Mouse (Mus musculus) cerebral cortex, adult 2 months (tissue): ENCODE data around the gene Vwce.

Experiments used
- WGBS: fragments of 180-500 bp; shearing (Covaris S2); methylation state at CpG from one replicate; pipeline ENCODE4 v1.1.7; 2018; 5-methylcytosine and 5-hydroxymethylcytosine counted together

The Vwce gene

DNA sequence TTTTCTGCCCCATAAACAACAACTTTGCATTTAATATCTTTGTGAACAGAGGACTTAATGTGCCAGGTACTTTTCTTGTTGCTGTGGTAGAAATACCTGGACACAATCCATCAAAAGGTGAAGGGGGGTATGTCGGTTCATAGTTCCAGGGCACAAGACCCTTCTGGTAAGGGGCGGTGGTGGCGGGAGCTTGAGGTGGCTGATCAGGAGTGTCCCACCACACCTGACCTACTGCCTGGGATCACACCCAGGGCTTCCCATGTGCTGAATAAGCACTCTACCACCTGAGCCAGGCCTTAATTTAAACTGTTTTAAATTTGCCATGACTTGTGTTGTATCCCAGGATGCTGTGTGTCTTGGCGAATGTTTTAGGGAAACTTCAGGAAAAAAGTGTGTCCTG lies 57.1 kb downstream of the Vwce start:
- WGBS = 94% methylated on average over 4 of the region's 4 CpGs

DNA sequence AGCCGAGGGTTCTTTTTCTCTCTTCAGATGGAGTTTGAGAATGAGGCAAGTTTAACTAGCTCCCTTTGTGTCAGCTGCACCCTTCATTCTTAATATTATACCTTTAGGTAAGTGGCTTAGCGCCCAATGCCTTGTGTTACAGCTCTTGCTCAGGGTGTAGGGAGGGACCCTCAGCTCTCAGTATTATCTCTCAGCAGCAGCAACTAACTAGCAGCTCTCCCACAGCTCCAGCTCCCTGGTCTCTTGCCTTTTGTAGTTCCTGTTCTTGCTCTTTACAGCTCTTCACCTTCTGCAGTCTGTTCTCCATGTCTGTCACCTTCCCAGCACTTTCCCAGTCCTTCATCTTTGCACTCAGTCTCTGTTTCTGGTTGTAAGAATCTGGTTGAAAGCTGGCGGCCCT lies 57.6 kb downstream of the Vwce start:
- 85% methylated on average over 3 of the region's 3 CpGs for WGBS

DNA sequence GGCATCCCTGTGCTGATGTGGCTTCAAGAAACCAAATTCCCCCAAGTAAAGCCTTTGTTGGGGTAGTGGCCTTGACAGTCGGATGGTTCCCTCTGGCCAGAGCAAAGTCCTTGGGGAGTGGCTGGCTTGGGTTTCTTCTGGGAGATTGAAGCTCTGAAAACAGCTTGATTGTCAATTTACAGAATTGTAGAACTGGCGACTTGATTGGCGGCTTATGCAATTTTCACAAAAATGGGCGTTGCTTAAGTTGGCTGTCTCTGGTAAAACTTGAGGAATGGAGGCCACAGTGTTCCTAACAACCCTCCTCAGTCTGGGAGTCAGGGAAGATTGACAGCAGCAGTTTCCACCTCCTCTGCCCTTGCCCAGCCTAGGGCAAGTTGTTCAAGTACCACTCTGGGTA lies 58.3 kb downstream of the Vwce start:
- 85% methylated on average over 4 of the region's 4 CpGs for WGBS

DNA sequence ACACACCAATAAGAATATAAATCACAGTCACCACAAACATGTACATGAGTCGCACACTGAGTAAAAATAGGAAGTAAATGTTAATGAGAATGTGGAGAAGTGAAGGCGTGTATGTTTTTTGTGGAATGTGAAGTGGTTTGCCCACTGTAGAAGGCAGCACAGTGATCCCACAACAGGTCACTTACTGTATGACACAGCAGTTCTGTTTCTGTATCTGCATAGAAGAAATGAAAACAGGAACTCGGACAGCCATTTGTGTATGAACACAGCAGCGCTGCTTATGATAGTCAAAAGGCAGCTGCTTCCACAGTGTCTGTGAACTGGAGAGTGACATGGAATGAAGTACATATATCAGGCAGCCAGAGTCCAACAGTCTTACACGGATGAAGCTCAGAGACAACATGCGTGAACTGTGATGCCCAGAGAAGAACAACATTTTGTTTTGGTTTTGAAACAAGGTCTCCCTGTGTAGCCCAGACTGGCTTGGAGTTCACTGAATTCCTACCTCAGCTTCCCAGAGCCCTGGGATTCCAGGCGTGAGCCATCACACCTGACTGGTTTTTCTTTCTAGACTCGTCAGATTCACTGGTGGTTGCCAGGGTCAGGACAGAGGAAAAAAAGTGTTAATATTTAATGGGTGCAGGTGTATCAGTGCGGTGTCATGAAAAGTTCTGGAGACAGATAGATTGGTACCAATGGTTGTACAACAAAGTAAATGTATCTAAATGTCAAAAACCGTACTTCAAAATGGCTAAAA lies 60.1 kb downstream of the Vwce start:
- WGBS = 76% methylated on average over 10 of the region's 10 CpGs

DNA sequence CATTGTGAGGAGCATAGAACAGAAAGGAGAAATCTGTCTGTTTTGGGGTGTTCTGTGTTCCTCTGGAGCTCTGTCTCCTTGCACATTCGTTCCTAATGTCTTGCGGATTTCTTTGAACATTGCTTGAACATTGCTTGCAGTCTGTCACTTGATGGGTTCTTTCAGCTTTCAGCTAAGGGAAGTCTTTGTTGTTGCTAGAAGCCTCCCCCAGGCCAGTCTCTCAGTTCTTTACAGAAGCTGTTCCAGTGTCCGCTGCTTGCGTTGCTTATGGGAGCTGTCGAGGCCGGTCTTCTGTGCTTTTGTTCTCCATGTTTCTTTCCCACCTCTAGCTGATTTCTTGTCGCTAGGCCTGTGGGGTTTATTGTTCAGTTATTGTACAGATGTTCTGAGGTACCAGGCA lies 61.8 kb downstream of the Vwce start:
- 48% methylated on average over 7 of the region's 7 CpGs for WGBS

DNA sequence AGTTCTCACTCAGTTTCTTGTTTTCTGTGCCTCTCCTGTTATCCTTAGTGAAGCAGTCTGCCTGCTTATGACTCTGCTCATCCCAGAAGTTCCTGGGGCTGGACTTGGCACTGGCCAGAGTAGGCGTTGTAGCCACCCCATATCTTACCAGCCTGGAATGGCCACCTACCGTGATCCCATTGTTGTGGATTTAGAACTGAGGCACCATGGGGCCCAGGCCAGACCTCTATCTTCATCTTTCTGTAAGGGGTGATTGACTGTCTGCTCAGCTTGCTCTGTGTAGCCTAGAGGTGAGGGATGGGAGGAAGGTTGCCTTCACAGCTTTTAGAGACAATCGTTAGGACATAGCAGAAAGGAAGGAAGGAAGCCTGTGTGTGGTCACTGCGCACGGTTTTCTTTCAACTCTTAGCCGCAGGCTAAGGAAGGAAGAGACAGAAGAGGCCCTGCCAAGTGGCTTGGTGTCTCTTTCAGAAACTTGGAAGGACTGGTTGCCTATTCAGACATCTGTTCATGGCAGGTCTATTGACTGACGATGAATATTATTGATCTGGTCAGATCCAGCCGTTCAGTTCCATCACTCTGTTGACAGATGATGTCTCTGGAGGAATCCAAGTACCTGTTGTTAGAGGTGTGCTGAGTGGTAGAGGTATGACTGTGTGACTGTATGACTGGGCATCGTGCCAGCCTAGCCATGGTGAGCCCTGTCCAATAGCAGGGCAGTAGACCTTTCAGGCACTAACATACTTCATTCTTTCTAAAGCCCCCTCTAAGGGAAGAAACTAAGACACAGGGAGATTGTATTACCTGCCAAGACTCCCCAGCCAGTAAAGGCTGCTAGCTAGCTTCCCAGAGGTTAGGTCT lies 64.3 kb downstream of the Vwce start:
- WGBS = 69% methylated on average over 9 of the region's 9 CpGs

DNA sequence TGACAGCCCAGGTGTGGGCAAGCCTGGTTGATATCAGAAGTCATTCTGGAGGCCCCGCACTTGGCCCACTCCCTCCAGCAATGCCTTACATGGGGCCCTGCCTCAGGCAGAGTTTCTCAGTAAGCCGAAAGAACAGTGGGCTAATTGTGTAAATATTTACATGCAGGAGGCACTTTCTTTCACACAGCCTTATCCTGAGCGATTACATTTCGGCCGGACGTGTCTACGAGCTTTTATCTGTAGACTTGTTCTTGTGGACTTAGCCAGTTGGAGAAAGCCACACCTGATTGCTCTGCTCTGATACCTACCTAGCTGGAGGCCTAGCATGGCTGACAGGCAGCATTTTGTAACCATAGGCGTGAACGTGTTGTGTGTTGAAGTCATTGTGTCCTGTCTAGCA lies 65.8 kb downstream of the Vwce start:
- WGBS = 60% methylated on average over 9 of the region's 9 CpGs

DNA sequence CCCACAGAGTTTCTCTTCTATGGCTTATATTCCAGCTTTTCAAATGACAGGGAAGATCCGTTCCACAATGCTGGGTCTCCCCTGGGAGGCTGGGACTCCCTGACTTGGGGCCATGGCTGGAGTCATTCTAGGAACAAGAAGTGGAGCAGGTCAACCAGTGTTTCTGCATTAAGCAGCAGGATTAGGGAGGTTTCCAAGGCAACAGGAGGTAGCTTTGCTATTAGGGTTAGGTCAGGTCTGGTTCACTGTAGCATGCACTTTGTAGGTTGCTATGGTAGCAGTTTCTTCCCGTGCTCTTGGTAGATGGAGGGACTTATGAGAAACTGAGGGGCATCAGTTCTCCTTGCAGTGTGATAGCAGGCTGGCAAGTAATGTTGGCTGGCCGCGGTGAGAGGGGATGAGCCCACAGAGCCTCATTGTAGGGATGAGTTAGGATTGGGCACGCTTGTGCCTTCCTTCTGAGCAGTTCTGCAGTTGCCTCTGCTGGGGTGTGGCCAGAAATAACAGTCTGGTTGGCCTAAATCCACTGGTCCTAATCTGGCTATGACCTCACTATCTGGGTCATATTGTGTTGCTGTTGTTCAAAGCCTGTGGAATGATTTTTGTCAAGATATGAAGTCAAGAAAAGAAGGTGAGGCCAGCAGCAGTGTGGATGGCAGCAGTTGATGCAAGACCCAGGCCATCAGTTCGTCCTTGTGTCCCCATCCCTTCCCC lies 67.2 kb downstream of the Vwce start:
- 53% methylated on average over 6 of the region's 6 CpGs for WGBS

DNA sequence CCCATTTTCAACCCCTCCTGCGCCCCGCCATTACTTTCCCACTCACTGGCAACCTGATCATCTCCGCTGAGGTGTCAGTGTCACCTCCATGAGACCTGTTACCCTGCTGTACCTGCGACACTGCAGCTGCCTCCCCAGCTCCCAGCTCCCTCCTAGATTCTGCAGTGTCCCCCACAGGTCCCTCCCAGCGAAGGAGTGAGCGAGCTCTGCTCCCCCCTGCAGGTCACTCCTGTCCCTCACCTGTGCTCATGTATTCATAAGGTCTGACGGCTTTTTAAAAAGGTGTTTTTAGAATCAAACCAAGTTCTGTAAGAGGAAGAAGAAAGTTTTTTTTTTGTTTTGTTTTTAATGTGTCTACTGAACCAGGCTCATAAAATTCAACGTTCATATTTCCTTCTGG lies 68.1 kb downstream of the Vwce start:
- 86% methylated on average over 8 of the region's 8 CpGs for WGBS

DNA sequence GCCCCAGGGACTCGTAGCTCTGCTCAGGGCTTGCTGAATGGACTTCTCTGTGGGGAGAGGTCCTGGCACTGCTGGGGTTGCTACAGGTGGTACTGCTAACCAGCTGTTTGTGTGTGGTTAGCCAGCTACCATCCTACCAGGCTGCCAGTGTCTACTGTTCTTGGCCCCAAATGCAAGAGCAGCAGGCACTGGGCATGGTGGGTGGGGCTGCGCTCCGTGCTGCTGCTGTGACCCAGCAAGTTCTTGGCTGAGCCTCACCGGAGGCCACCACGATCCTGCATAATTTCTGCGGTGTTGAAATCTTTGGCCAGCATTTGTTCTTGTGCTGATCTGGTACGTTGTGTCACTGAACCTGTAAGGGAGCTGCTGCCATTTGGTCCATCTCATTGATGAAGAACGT lies 69.5 kb downstream of the Vwce start:
- 59% methylated on average over 8 of the region's 8 CpGs for WGBS

DNA sequence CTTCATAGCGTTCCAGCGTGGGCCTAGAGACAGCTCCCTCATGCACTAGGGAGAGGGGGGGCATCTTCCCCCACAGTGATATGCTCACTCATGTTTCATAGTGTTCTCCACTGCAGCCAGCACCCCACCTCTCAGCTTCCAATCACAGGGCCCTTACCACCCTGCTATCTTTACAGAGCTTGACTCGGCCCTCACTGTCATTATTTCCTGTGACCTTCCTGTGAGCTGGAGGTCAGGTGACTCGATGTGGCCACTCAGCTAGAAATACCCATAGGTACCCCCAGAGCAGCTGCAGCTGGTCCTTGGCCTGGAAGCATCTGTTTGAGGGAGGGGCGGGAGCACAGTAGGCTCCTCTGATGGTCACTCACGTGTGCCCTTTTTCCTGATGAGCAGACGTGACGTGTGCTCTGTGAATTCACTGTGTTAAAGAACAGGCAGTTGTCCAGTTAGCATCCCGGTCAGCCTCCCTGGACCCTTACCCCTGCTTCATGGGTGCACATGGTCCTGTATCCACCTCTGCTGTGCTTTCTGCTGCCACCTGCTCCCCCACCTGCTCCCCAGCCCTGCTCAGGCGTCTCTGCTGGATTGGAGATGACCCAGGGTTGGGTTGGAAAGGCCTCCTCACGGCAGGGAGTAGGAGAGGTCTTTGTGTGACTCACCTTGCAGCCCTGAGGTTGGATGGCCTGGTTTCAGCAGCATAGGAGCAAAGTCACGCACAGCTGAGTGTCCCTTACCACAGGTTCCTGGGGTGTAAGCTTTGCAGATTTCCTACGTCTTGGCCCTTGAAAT lies 73.3 kb downstream of the Vwce start:
- WGBS = 72% methylated on average over 13 of the region's 13 CpGs

DNA sequence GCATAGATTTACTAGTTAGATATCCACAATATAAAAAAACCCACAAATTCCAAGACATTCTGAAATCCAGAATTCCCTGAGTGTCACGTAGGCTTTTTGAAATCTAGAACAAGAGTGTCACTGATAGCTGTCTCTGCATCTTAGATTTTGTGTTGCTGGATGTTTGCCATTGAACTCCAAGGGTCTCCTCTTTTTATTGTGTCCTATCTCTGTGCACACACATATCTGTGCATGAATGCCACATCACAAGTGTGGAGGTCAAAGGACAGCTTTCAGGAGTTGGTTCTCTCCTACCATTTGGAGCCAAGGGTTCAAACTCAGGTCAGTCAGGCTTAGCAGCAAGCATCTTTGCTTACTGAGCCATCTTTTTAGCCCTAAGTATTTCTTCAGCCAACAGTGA lies 73.9 kb downstream of the Vwce start:
- 75% methylated on average over 1 of the region's 1 CpGs for WGBS

DNA sequence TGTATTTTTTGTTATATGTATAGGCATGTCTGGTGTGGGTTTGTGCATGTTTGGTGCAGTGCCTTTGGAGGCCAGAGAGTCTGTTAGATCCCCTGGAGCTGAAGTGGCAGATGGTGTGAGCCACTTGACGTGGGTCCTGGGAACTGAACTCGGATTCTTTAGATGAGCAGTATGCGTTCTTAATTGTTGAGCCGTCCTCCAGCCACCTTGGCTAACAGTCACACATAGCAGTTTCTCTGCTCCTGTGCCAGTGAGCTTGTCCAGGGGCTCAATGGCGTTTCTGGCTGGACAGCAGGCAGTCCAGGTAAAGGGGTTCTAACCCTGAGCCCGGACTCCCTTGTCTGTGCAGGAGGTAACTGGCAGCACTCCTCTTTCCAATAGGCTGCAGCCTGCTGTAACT lies 74.9 kb downstream of the Vwce start:
- 55% methylated on average over 6 of the region's 6 CpGs for WGBS

DNA sequence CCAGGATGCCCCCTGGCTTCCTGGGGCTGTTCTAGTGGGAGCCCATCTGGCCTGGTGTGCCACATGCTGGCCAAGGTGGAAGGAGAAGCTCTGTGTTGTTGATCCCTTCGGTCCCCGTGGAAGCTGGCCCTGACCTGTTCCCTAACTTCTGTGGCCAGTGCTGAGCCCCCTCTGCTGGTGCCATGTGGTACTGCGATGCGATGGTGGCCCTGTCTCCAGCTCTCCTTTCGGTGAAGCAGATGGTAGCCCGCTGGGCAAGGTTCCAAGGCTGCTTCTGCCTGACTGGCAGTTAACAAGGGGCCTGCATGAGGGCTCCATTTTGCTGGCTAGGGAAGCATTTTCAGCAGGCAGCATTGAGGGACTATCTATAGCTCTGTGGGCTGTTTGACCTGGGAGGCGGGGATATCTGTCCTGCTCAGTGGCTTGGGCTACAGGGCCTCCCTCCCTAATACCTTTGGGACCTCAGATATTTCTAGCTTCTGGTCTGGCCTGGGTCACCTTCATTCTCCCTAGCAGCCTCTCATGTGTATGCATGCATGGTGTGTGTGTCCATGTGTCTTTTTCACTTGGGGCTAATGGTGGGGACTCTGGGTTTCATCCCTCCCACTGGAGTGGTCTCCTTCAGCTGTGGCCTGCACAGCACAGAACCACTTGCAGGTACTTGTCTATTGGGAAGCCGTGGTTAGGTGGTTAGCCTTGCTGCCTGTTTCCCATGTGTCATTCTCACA lies 75.5 kb downstream of the Vwce start:
- 13% methylated on average over 8 of the region's 8 CpGs for WGBS

DNA sequence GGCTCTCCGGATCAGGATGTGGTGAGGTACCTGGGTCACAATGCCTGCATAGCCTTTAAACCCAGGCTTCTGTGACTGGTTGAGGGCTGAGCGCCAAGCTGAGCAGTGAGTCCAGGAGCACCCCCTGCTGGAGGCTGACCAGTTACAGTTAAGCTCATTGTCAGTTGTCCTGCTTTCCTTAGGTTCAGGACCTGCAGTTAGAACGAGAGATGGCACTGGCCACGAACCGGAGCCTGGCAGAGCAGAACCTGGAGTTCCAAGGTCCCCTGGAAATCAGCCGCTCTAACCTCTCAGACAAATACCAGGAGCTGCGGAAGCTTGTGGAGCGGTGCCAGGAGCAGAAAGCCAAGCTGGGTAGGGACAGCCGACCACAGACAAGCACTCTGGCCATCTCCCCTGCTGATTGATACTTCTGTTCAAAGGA lies 76.1 kb downstream of the Vwce start:
- WGBS = 44% methylated on average over 9 of the region's 9 CpGs

DNA sequence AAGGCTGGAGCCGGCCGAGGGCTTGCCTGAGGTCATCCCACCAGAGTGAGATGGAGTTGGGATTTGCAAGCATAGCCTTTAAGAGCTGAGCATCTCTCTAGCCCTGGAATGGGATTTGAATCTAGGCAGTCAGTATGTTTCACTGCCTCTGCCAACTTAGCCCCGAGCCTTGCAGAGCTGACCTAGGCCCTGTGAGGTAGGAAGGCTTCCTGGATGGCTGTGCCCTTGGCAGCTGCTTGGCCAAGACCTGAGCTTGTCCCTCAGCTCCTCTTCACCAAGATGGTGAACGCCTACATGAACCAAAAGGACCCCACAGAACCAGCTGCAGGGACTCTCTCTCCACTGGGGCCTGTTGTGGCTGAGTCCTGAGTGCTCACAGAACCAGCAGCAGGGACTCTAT lies 76.7 kb downstream of the Vwce start:
- 91% methylated on average over 4 of the region's 4 CpGs for WGBS

DNA sequence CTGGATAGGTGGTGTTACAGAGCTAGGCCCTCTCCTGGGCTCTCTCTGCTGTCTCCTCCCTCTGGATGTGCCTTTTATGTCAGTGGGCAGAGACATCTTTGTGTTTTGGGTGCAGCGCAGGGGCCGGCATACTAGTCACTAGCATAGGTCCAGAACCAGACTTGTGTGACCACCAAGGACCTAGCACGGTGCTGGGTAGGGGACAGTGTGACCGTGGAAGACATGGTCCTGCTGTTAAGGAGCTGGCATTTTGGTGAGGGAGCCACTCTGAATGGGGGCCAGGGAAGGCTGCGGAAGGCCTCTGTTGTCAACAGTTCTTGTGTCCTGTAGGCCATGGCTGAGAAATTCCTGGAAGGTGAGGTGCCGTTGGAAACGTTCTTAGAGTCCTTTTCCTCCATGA lies 78.2 kb downstream of the Vwce start:
- WGBS = 93% methylated on average over 7 of the region's 7 CpGs

DNA sequence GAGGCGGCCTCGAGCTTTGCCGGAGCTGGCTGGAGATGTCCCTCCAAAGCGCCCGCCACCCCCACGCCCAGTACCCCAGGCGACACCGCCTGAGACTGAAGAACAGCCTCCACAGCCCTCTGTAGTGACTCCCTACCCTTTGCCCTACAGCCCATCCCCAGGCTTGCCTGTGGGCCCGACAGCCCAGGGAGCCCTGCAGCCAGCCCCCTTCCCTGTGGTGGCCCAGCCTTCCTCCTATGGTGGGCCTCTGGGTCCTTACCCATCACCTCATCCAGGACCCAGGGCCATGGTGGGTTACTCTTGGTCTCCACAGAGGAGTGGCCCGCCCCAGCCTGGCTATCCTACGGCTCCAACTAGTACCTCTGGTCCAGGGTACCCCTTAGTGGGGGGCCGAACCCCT lies 78.6 kb downstream of the Vwce start:
- WGBS = 97% methylated on average over 12 of the region's 12 CpGs

DNA sequence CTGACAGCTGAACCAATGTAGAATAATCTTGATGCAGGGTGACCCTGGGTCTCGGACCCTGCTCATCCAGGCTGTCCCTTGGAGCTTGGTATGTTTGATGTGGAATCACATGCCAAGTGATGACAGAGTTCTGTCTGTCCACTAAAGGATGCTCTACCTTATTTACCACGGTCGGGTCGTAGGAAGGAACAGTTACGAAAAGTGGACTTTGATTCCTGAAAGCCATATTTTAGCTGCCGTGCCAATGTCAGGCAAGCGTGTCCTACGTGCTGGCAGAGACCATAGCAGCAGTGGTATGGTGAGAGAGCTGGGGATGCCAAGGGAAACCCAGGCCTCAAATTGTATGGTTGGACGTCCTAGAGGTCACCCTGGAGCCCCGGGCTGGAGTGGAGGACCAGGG lies 79.5 kb downstream of the Vwce start:
- WGBS = 95% methylated on average over 10 of the region's 10 CpGs

DNA sequence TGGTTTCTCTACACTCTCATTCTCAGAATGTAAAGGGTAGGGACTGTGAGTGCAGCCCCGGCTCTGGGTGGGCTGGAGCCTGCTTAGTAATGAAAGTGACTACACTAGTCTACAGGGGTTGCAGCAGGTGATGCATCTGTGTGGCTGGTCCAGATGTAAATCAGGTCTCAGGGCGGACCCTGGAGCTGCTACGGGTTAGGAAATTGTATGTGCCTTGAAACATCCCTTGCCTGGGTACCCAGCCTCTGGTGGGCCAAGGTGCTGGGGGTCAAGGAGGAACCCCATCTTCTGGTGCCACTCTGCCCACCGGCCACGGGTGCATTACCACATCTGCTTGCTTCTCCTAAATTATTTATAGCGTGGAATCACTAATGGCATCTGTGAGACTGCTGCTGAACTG lies 80.2 kb downstream of the Vwce start:
- 70% methylated on average over 6 of the region's 6 CpGs for WGBS
